Mouse (Mus musculus): ENCODE data around the gene Dffa. TPM values are rescaled to one million over a fixed set of nuclear protein-coding genes. Genes with fewer than 3 reads are reported as not detected.
"Not testable (repeated sequence)": the region's sequence is repeated elsewhere in the genome, so short reads cannot be mapped to it uniquely, and the experiment has no call there.

Dffa gene
- polyA plus RNA-seq, 1 experiment from 2014 or later: 36.9 TPM

GRCm38 (mm10) chr4:149075073-149075472 is 28.9 kb upstream of the Dffa start:
- no peak overlapping the region for H3K4me3 ChIP-seq
- no peak for DNase-seq (ENCODE audit: low spot score)
- no peak overlapping the region for H3K27ac ChIP-seq (replicated peaks)
- peaks cover 42% of the 10 kb centered on the region for H3K36me3 ChIP-seq (replicated peaks)
- 94% methylated on average over 13 of the region's 13 CpGs for WGBS
- peaks cover 38% of the 10 kb centered on the region for H3K4me1 ChIP-seq
- H3K9me3 ChIP-seq: no peaks in the 10 kb centered on the region
- H3K27me3 ChIP-seq (replicated peaks; ENCODE audit: low read depth, poor library complexity, severe bottlenecking): no peaks in the 10 kb centered on the region

- Histone ChIP-seq H3K27ac (replicated peaks) (no peak overlapping the region), H3K4me1 (peaks cover 29% of the 10 kb centered on the region)
Observed at GRCm38 (mm10) chr4:149075871-149076575, 27.9 kb upstream of the Dffa start.

GRCm38 (mm10) chr4:149078261-149078660 is 25.7 kb upstream of the Dffa start:
- peaks cover 26% of the 10 kb centered on the region for H3K36me3 ChIP-seq (replicated peaks)
- no peaks in the 10 kb centered on the region for H3K9me3 ChIP-seq
- no peak overlapping the region for H3K4me3 ChIP-seq
- H3K27me3 ChIP-seq (replicated peaks; ENCODE audit: low read depth, poor library complexity, severe bottlenecking): no peaks in the 10 kb centered on the region
- 58% methylated on average over 4 of the region's 4 CpGs for WGBS
- DNase-seq (ENCODE audit: low spot score): no peak
- H3K27ac ChIP-seq (replicated peaks): no peak overlapping the region
- peaks cover 28% of the 10 kb centered on the region for H3K4me1 ChIP-seq

More at GRCm38 (mm10) chr4:149075871-149076575, 27.9 kb upstream of the Dffa start:
- WGBS: 34% methylated on average over 10 of the region's 10 CpGs
- Histone ChIP-seq H3K27me3 (replicated peaks; ENCODE audit: low read depth, poor library complexity, severe bottlenecking) (no peaks in the 10 kb centered on the region), H3K9me3 (no peaks in the 10 kb centered on the region), H3K4me3 (no peak overlapping the region), H3K36me3 (replicated peaks) (peaks cover 42% of the 10 kb centered on the region)
- peak; percentile 72 for DNase-seq (ENCODE audit: low spot score)

- H3K27me3 ChIP-seq (replicated peaks; ENCODE audit: low read depth, poor library complexity, severe bottlenecking): no peaks in the 10 kb centered on the region
- no peak for DNase-seq (ENCODE audit: low spot score)
- no peaks in the 10 kb centered on the region for H3K9me3 ChIP-seq
- H3K4me1 ChIP-seq: peaks cover 25% of the 10 kb centered on the region
- peaks cover 19% of the 10 kb centered on the region for H3K36me3 ChIP-seq (replicated peaks)
- H3K27ac ChIP-seq (replicated peaks): no peak overlapping the region
- H3K4me3 ChIP-seq: no peak overlapping the region
- WGBS: 89% methylated on average over 6 of the region's 6 CpGs
Observed at GRCm38 (mm10) chr4:149079629-149080028, 24.3 kb upstream of the Dffa start.

- 91% methylated on average over 8 of the region's 8 CpGs for WGBS
- no peak for DNase-seq (ENCODE audit: low spot score)
- no peaks in the 10 kb centered on the region for H3K27me3 ChIP-seq (replicated peaks; ENCODE audit: low read depth, poor library complexity, severe bottlenecking)
- H3K4me1 ChIP-seq: peaks cover 25% of the 10 kb centered on the region
- H3K27ac ChIP-seq (replicated peaks): no peak overlapping the region
- H3K4me3 ChIP-seq: no peak overlapping the region
- no peaks in the 10 kb centered on the region for H3K9me3 ChIP-seq
- H3K36me3 ChIP-seq (replicated peaks): peaks cover 15% of the 10 kb centered on the region
Observed at GRCm38 (mm10) chr4:149080111-149080510, 23.8 kb upstream of the Dffa start.

- peaks cover 8% of the 10 kb centered on the region for H3K36me3 ChIP-seq (replicated peaks)
- H3K4me1 ChIP-seq: peaks cover 15% of the 10 kb centered on the region
- WGBS: 88% methylated on average over 17 of the region's 17 CpGs
- no peaks in the 10 kb centered on the region for H3K27me3 ChIP-seq (replicated peaks; ENCODE audit: low read depth, poor library complexity, severe bottlenecking)
- DNase-seq (ENCODE audit: low spot score): no peak
- no peak overlapping the region for H3K4me3 ChIP-seq
- no peaks in the 10 kb centered on the region for H3K9me3 ChIP-seq
- H3K27ac ChIP-seq (replicated peaks): no peak overlapping the region
Observed at GRCm38 (mm10) chr4:149081528-149081927, 22.4 kb upstream of the Dffa start.

- H3K27me3 ChIP-seq (replicated peaks; ENCODE audit: low read depth, poor library complexity, severe bottlenecking): no peaks in the 10 kb centered on the region
- no peak for DNase-seq (ENCODE audit: low spot score)
- 82% methylated on average over 5 of the region's 5 CpGs for WGBS
- H3K4me1 ChIP-seq: 0 out of 2 replicates have a peak, but pooled peaks cover 5% of the 10 kb centered on the region
- H3K36me3 ChIP-seq (replicated peaks): peaks cover 8% of the 10 kb centered on the region
- no peak overlapping the region for H3K4me3 ChIP-seq
- H3K9me3 ChIP-seq: no peaks in the 10 kb centered on the region
- no peak overlapping the region for H3K27ac ChIP-seq (replicated peaks)
Observed at GRCm38 (mm10) chr4:149085381-149085780, 18.6 kb upstream of the Dffa start.

- Histone ChIP-seq H3K36me3 (replicated peaks) (peaks cover 37% of the 10 kb centered on the region), H3K27ac (replicated peaks) (no peak overlapping the region), H3K9me3 (no peaks in the 10 kb centered on the region; the same call in 1 of the 2 replicates), H3K27me3 (replicated peaks; ENCODE audit: low read depth, poor library complexity, severe bottlenecking) (no peaks in the 10 kb centered on the region), H3K4me1 (0 out of 2 replicates have a peak, but pooled peaks cover 7% of the 10 kb centered on the region), H3K4me3 (no peak overlapping the region)
- WGBS: 90% methylated on average over 8 of the region's 8 CpGs
- DNase-seq (ENCODE audit: low spot score): no peak
Observed at GRCm38 (mm10) chr4:149091364-149091763, 12.6 kb upstream of the Dffa start.

- peaks cover 17% of the 10 kb centered on the region for H3K4me1 ChIP-seq
- 82% methylated on average over 3 of the region's 3 CpGs for WGBS
- no peak for DNase-seq (ENCODE audit: low spot score)
- H3K9me3 ChIP-seq: no peaks in the 10 kb centered on the region; the same call in 1 of the 2 replicates
- no peak overlapping the region for H3K27ac ChIP-seq (replicated peaks)
- H3K4me3 ChIP-seq: peak overlapping the region; percentile 100
- H3K36me3 ChIP-seq (replicated peaks): peaks cover 19% of the 10 kb centered on the region
- no peaks in the 10 kb centered on the region for H3K27me3 ChIP-seq (replicated peaks; ENCODE audit: low read depth, poor library complexity, severe bottlenecking)
Observed at GRCm38 (mm10) chr4:149097956-149098355, 6.0 kb upstream of the Dffa start.

- 24% methylated on average over 11 of the region's 11 CpGs for WGBS
- Histone ChIP-seq H3K27me3 (replicated peaks; ENCODE audit: low read depth, poor library complexity, severe bottlenecking) (no peaks in the 10 kb centered on the region), H3K4me3 (peak overlapping the region; percentile 100), H3K27ac (replicated peaks) (peak overlapping the region; percentile 94), H3K36me3 (replicated peaks) (peaks cover 13% of the 10 kb centered on the region), H3K4me1 (peaks cover 17% of the 10 kb centered on the region), H3K9me3 (no peaks in the 10 kb centered on the region)
- no peak for DNase-seq (ENCODE audit: low spot score)
Observed at GRCm38 (mm10) chr4:149098571-149098970, 5.4 kb upstream of the Dffa start.

GRCm38 (mm10) chr4:149099369-149100017 is 4.5 kb upstream of the Dffa start, which contains the start of gene Pex14:
Pex14 (minus strand) TSS chr4:149099876.
- no peaks in the 10 kb centered on the region for H3K9me3 ChIP-seq
- H3K4me1 ChIP-seq: peaks cover 23% of the 10 kb centered on the region
- peak within 1 kb of the TSS; percentile 94 for H3K27ac ChIP-seq (replicated peaks)
- no peaks in the 10 kb centered on the region for H3K27me3 ChIP-seq (replicated peaks; ENCODE audit: low read depth, poor library complexity, severe bottlenecking)
- DNase-seq (ENCODE audit: low spot score): peak; percentile 94
- peaks cover 3% of the 10 kb centered on the region; the same call in 1 of the 2 replicates for H3K36me3 ChIP-seq (replicated peaks)
- WGBS: under 1% methylated on average over 50 of the region's 50 CpGs
- H3K4me3 ChIP-seq: peak within 1 kb of the TSS; percentile 100

GRCm38 (mm10) chr4:149100449-149100848 is 3.5 kb upstream of the Dffa start:
- not testable (repeated sequence) for H3K27me3 ChIP-seq (replicated peaks; ENCODE audit: low read depth, poor library complexity, severe bottlenecking)

GRCm38 (mm10) chr4:149101456-149101855 is 2.5 kb upstream of the Dffa start:
- DNase-seq (ENCODE audit: low spot score): no peak
- Histone ChIP-seq H3K4me1 (peaks cover 28% of the 10 kb centered on the region), H3K27ac (replicated peaks) (no peak overlapping the region), H3K4me3 (no peak overlapping the region), H3K27me3 (replicated peaks; ENCODE audit: low read depth, poor library complexity, severe bottlenecking) (no peaks in the 10 kb centered on the region), H3K36me3 (replicated peaks) (peaks cover 5% of the 10 kb centered on the region), H3K9me3 (no peaks in the 10 kb centered on the region)
- WGBS: 84% methylated on average over 3 of the region's 3 CpGs

More at GRCm38 (mm10) chr4:149100449-149100848, 3.5 kb upstream of the Dffa start:
- WGBS: 86% methylated on average over 12 of the region's 12 CpGs
- not testable (repeated sequence) for H3K36me3 ChIP-seq (replicated peaks); H3K4me3 ChIP-seq; H3K9me3 ChIP-seq; H3K27ac ChIP-seq (replicated peaks); DNase-seq (ENCODE audit: low spot score)
- peaks cover 28% of the 10 kb centered on the region for H3K4me1 ChIP-seq
